Mouse (Mus musculus): ENCODE data around the gene Lrit2. TPM values are rescaled to one million over a fixed set of nuclear protein-coding genes. Genes with fewer than 3 reads are reported as not detected.

Lrit2 gene
- polyA plus RNA-seq, 1 experiment: not detected

DNA sequence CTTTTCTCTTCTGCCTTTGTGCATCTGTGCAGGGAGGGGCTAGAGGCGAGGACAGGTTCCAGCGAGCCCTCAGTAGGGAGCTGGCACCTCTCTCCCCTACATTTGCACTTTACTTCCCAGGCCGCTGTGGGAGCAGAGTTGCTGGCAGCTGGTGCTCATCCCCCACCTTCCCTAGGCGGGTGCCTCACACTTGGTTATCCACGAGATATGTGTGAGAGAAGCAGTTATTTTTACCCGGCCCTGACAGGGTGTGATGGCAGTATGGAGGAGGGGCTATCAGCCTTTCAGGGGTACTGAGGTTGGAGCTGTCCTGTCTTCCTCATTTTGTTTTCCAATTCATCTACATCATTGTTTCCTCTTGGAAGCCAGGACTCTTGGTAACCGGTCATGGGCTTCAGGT lies 38.1 kb downstream of the Lrit2 start:
- DNase-seq: no peak
- no peak for TF ChIP-seq CTCF (IDR thresholded peaks at IDR 0.05; ENCODE audit: insufficient read depth, low read length)
- no peak for TF ChIP-seq POLR2A (IDR thresholded peaks at IDR 0.05; ENCODE audit: borderline replicate concordance, extremely low read depth, low read depth, low read length)

DNA sequence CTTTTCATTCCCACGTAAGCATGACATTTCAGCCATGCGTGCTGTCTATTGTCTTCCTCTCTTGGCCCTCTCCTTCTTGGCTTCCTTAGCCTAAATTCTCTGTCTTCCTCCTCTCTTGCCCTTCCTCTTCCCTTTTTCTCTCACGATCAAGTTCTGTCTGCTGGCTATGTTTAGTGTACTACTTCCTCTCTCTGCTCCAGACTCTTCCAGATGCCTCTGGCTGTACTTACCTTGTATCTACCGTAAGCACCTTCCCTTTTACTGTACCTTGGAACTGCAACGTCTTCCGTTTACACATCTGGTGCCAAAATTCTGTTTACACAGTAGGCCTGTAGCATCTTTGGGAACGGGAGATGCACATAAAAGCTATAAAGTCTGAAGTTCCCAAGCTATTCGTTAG lies 41.7 kb downstream of the Lrit2 start:
- TF ChIP-seq CTCF (IDR thresholded peaks at IDR 0.05; ENCODE audit: insufficient read depth, low read length) (no peak), POLR2A (IDR thresholded peaks at IDR 0.05; ENCODE audit: borderline replicate concordance, extremely low read depth, low read depth, low read length) (no peak)
- no peak for DNase-seq
- H3K4me3 ChIP-seq (replicated peaks; ENCODE audit: extremely low read depth, low read depth, low read length): no peak overlapping the region
- no peaks in the 10 kb centered on the region for H3K4me1 ChIP-seq (ENCODE audit: control insufficient read depth, insufficient read depth, low read length)
- 46% methylated on average over 8 of the region's 8 CpGs for WGBS

More for the DNA sequence above, 38.1 kb downstream of the Lrit2 start:
- 25% methylated on average over 7 of the region's 7 CpGs for WGBS
- no peaks in the 10 kb centered on the region for H3K4me1 ChIP-seq (ENCODE audit: control insufficient read depth, insufficient read depth, low read length)
- H3K4me3 ChIP-seq (replicated peaks; ENCODE audit: extremely low read depth, low read depth, low read length): no peak overlapping the region

DNA sequence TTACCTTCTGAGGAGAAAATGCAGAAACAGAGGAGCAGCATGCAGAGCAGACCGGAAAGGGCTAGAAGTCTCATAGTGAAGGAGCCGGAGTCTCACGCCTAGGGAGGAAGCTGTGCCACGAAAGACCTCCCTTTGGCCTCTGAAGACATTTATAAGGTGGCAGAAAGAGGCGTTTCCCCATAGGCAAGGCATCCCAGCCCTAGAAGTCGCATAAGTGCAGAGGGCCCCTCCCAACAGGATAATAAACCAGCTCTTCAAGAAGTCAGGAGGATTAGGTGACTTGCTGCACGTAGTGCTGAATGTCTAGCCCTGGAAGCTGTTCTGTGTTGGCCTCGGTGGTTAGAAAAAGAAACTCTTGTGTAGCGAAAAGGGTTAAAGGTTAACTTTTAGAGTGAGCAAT lies 42.2 kb downstream of the Lrit2 start:
- 48% methylated on average over 9 of the region's 9 CpGs for WGBS
- Histone ChIP-seq H3K4me3 (replicated peaks; ENCODE audit: extremely low read depth, low read depth, low read length) (no peak overlapping the region), H3K4me1 (ENCODE audit: control insufficient read depth, insufficient read depth, low read length) (no peaks in the 10 kb centered on the region)
- DNase-seq: no peak
- no peak for TF ChIP-seq POLR2A (IDR thresholded peaks at IDR 0.05; ENCODE audit: borderline replicate concordance, extremely low read depth, low read depth, low read length)

DNA sequence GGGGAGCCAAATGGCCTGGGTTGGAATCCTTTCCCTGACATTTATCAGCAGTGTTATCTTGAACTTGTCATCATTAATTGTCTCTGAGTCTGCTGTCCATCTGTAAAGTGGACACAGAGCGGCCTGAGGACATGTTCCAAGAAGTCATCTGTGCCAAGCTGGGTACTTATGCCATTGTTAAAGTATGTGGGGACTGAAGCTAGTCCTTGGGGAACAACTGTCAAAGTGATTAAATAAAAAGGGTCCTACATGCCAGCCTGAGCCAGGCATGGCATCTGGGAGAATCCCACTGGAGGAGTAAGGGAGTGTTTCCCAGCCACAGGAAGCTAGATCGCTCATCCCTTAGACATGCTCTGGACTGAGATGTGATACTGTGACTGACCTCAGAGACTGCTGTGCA lies 42.7 kb downstream of the Lrit2 start:
- TF ChIP-seq POLR2A (IDR thresholded peaks at IDR 0.05; ENCODE audit: borderline replicate concordance, extremely low read depth, low read depth, low read length) (no peak), CTCF (IDR thresholded peaks at IDR 0.05; ENCODE audit: insufficient read depth, low read length) (no peak)
- no peaks in the 10 kb centered on the region for H3K4me1 ChIP-seq (ENCODE audit: control insufficient read depth, insufficient read depth, low read length)
- no peak overlapping the region for H3K4me3 ChIP-seq (replicated peaks; ENCODE audit: extremely low read depth, low read depth, low read length)
- DNase-seq: no peak
- 60% methylated on average over 2 of the region's 2 CpGs for WGBS

DNA sequence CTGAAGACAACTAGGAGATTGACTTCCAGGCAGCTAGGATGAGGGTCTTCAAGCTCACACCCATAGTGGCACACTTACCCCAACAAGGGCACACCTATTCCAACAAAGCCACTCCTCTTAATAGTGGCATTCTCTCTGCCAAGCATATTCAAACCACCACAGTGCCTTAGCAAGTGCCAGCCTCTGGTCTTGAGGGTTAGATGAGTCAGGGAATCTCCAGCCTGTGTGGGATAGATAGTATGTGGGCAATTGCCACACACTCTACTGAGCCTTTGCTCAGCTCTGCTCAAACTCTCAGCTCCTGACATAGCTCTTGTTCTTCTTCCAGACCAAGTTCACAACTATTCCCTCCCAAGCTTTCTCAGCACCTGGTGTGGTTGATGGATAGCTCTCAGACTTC lies 43.6 kb downstream of the Lrit2 start:
- DNase-seq: no peak
- TF ChIP-seq CTCF (IDR thresholded peaks at IDR 0.05; ENCODE audit: insufficient read depth, low read length): no peak
- no peak for TF ChIP-seq POLR2A (IDR thresholded peaks at IDR 0.05; ENCODE audit: borderline replicate concordance, extremely low read depth, low read depth, low read length)
- Histone ChIP-seq H3K4me3 (replicated peaks; ENCODE audit: extremely low read depth, low read depth, low read length) (no peak overlapping the region), H3K4me1 (ENCODE audit: control insufficient read depth, insufficient read depth, low read length) (no peaks in the 10 kb centered on the region)

DNA sequence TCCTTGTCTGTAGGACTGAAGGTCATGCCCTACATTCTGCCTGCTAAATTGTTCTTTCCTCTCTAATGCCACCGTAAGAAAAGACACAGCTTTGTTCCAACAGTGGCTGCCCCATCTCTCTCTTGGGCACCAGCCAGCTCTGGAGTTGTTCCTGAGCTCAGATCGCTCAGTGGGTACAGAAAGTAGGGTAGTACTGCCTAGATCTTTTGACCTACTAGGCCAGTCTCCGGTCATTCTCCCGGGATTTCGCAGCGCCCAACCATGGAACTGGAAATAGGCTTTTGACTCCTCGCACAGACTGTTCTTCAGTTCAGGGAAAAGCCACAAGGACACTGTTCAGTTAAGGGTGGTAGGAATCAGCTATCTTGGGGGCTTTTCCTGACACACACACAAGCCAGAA lies 45.2 kb downstream of the Lrit2 start:
- Histone ChIP-seq H3K4me3 (replicated peaks; ENCODE audit: extremely low read depth, low read depth, low read length) (no peak overlapping the region), H3K4me1 (ENCODE audit: control insufficient read depth, insufficient read depth, low read length) (no peaks in the 10 kb centered on the region)
- DNase-seq: no peak
- WGBS: 88% methylated on average over 7 of the region's 7 CpGs
- TF ChIP-seq CTCF (IDR thresholded peaks at IDR 0.05; ENCODE audit: insufficient read depth, low read length) (no peak), POLR2A (IDR thresholded peaks at IDR 0.05; ENCODE audit: borderline replicate concordance, extremely low read depth, low read depth, low read length) (no peak)

DNA sequence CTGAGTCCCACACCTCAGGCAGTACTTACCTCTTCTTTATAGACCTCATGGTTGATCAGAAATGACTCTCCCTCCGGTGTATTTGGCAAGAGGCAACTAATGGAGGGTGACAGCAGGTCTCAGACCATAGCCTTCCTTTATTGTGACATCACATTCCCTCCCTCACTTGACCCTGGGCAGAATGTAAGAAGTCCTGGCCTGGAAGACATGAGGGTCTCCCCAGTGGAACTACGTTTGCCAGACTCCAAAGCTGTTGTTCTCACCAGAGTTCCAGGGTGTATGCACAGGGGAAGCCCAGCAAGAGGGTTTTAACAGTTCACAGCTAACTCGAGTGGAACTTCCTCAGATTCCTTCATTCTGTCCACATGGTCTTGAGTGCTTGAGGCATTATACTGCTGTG lies 46.2 kb downstream of the Lrit2 start, which contains the start of gene 2610528A11Rik:
Gene 2610528A11Rik, minus strand, starts transcription at position 101 of the 400 bp plus-strand sequence.
- Histone ChIP-seq H3K4me1 (ENCODE audit: control insufficient read depth, insufficient read depth, low read length) (no peaks in the 10 kb centered on the region), H3K4me3 (replicated peaks; ENCODE audit: extremely low read depth, low read depth, low read length) (no peak within 1 kb of the TSS)
- TF ChIP-seq POLR2A (IDR thresholded peaks at IDR 0.05; ENCODE audit: borderline replicate concordance, extremely low read depth, low read depth, low read length) (no peak), CTCF (IDR thresholded peaks at IDR 0.05; ENCODE audit: insufficient read depth, low read length) (no peak)
- DNase-seq: no peak
- WGBS: 53% methylated on average over 3 of the region's 3 CpGs

DNA sequence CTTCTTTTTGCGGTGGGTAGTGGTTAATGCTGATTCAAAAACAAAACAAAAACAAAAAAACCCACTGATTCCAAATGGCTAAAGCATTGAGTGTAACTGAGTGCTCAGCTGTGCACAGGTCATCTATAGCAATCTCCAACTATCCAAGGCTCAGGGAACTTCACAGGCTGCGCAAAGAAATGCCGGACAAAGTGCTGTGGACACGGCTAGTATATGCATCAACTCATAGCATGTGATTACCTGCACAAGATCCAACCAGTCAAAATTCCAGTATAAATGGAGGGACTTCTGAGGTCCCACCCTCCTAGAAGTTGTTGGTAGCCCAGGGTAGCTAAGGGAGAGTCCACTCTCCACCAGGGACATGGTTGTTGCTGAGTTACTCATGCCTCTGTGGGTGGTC lies 51.5 kb downstream of the Lrit2 start:
- Histone ChIP-seq H3K4me3 (replicated peaks; ENCODE audit: extremely low read depth, low read depth, low read length) (no peak overlapping the region), H3K4me1 (ENCODE audit: control insufficient read depth, insufficient read depth, low read length) (no peaks in the 10 kb centered on the region)
- TF ChIP-seq CTCF (IDR thresholded peaks at IDR 0.05; ENCODE audit: insufficient read depth, low read length) (no peak), POLR2A (IDR thresholded peaks at IDR 0.05; ENCODE audit: borderline replicate concordance, extremely low read depth, low read depth, low read length) (no peak)
- DNase-seq: no peak
- WGBS: 96% methylated on average over 4 of the region's 4 CpGs

Other genes starting within 250 kb of the Lrit2 start
- 25.9 and 38.0 TPM in 2 replicates for gene Ccser2, start 99.2 kb upstream of the Lrit2 start, polyA plus RNA-seq (2012; rRNA removed)
- gene Rgr, start 19.0 kb upstream of the Lrit2 start, polyA plus RNA-seq (2012; rRNA removed): not detected in 2 replicates
- gene Lrit1, start 13.1 kb upstream of the Lrit2 start, polyA plus RNA-seq (2012; rRNA removed): not detected in 2 replicates
- gene Cdhr1, start 30.4 kb downstream of the Lrit2 start, polyA plus RNA-seq (2012; rRNA removed): 0.08 and 0.24 TPM in 2 replicates
- 2.4 and 9.5 TPM in 2 replicates for gene 2610528A11Rik, start 46.1 kb downstream of the Lrit2 start, polyA plus RNA-seq (2012; rRNA removed)
- 69.9 and 103 TPM in 2 replicates for gene Ghitm, start 67.3 kb downstream of the Lrit2 start, polyA plus RNA-seq (2012; rRNA removed)